Mouse (Mus musculus): ENCODE measurements around the gene Gm44503. TPM values are rescaled to one million over a fixed set of nuclear protein-coding genes. Genes with fewer than 3 reads are reported as not detected.

Gene Gm44503
- polyA plus RNA-seq, 1 experiment from 2014 or later = not detected

Small RNA genes lying within 50 kb of the gene (microRNA-seq; reads per million reads assigned to microRNA genes)
- not detected for gene Gm27353

Other genes starting within 250 kb of the Gm44503 start
- gene Prtg, start 152.0 kb upstream of the Gm44503 start, polyA plus RNA-seq (2015; fragmentation: Nextera tagmentation; extraction: Ambion mirVana) = 2.1 and 2.6 TPM in 2 replicates
- 5.4 TPM in 2 replicates for gene Pygo1, start 33.2 kb upstream of the Gm44503 start, polyA plus RNA-seq (2015; fragmentation: Nextera tagmentation; extraction: Ambion mirVana)
- 1.9 and 2.8 TPM in 2 replicates for gene Dyx1c1, start 67 bp upstream of the Gm44503 start, polyA plus RNA-seq (2015; fragmentation: Nextera tagmentation; extraction: Ambion mirVana)
- gene Ccpg1os, start 26.5 kb downstream of the Gm44503 start, polyA plus RNA-seq (2015; fragmentation: Nextera tagmentation; extraction: Ambion mirVana) = 20.6 and 22.8 TPM in 2 replicates
- 34.7 and 36.6 TPM in 2 replicates for gene Ccpg1, start 26.6 kb downstream of the Gm44503 start, polyA plus RNA-seq (2015; fragmentation: Nextera tagmentation; extraction: Ambion mirVana)
- gene Pigb, start 81.5 kb downstream of the Gm44503 start, polyA plus RNA-seq (2015; fragmentation: Nextera tagmentation; extraction: Ambion mirVana) = 16.2 and 16.3 TPM in 2 replicates
- gene Rab27a, start 86.0 kb downstream of the Gm44503 start, polyA plus RNA-seq (2015; fragmentation: Nextera tagmentation; extraction: Ambion mirVana) = 5.2 and 7.1 TPM in 2 replicates
- 0.13 TPM in 1 of 2 replicates, not detected in the other for gene Khdc3, start 143.0 kb downstream of the Gm44503 start, polyA plus RNA-seq (2015; fragmentation: Nextera tagmentation; extraction: Ambion mirVana)
- gene Gm20509, start 143.6 kb downstream of the Gm44503 start, polyA plus RNA-seq (2015; fragmentation: Nextera tagmentation; extraction: Ambion mirVana) = not detected in 2 replicates
- gene Rsl24d1, start 154.6 kb downstream of the Gm44503 start, polyA plus RNA-seq (2015; fragmentation: Nextera tagmentation; extraction: Ambion mirVana) = 119 and 126 TPM in 2 replicates